Mouse (Mus musculus) CH12.LX (cell line): ENCODE measurements at regions not wholly inside any gene's neighbourhood (a gene's known extent, or its start where the extent isn't known, plus 50 kb on each side); places are given as distances from the start of the nearest gene placed in this dataset.

Source experiments
- DNase-seq: peaks from one replicate; pipeline ENCODE4 v3.0.0-alpha.2; 2013; ENCODE audit errors: extremely low read depth
- H3K27ac ChIP-seq: 2 replicates; pipeline ENCODE4 v1.5.1; 2012; ENCODE audit warnings: low read depth, mild to moderate bottlenecking, control low read depth, moderate library complexity; ENCODE audit not compliant: insufficient read depth
- H3K27me3 ChIP-seq: replicated peaks from 2 replicates; pipeline ENCODE3; 2012; ENCODE audit warnings: inconsistent platforms
- H3K36me3 ChIP-seq, 2 experiments: replicated peaks in 1 of 2; 2 replicates each; pipeline versions ENCODE3 to v1.6.1; 2012; ENCODE audit warnings: inconsistent platforms in 1 of 2, low read length in 1 of 2, mild to moderate bottlenecking in 1 of 2, mixed read lengths in 1 of 2, moderate library complexity in 1 of 2; ENCODE audit not compliant: control insufficient read depth in 1 of 2, insufficient read depth in 1 of 2
- H3K4me1 ChIP-seq, 2 experiments: 2 replicates each; pipeline ENCODE4 v1.6.1; 2012; ENCODE audit warnings: inconsistent platforms in 1 of 2, moderate library complexity in 1 of 2; ENCODE audit not compliant: insufficient read depth in 2 of 2, control insufficient read depth in 1 of 2
- H3K4me2 ChIP-seq: 2 replicates; pipeline ENCODE4 v1.6.1; 2012; ENCODE audit warnings: low read depth, mild to moderate bottlenecking, control low read depth; ENCODE audit not compliant: poor library complexity, insufficient read depth, severe bottlenecking
- H3K4me3 ChIP-seq, 3 experiments: fragments of 150-350 bp in 1 of 3; sonication (generic) in 1 of 3; replicated peaks in 1 of 3; 2 replicates each; pipeline versions ENCODE3 to v1.5.1; 2011 to 2012; ENCODE audit warnings: low read depth in 2 of 3, low read length in 2 of 3, mild to moderate bottlenecking in 2 of 3, moderate library complexity in 2 of 3, control low read depth in 1 of 3, improper control_type of control experiment in 1 of 3, inconsistent platforms in 1 of 3, mixed read lengths in 1 of 3; ENCODE audit not compliant: poor library complexity in 1 of 3
- H3K79me2 ChIP-seq: replicated peaks from 2 replicates; pipeline ENCODE4 v1.6.1; 2012; ENCODE audit warnings: mild to moderate bottlenecking, moderate library complexity; ENCODE audit not compliant: control insufficient read depth, poor library complexity, insufficient read depth, severe bottlenecking; ENCODE audit errors: extremely low read depth
- H3K9ac ChIP-seq: 2 replicates; pipeline ENCODE4 v1.6.1; 2012; ENCODE audit warnings: low read depth, mild to moderate bottlenecking, control low read depth, moderate library complexity; ENCODE audit not compliant: insufficient read depth
- H3K9me3 ChIP-seq: replicated peaks from 2 replicates; pipeline ENCODE3; 2012; ENCODE audit warnings: low read length, inconsistent platforms, mixed read lengths
- BHLHE40 ChIP-seq: IDR thresholded peaks from 2 replicates; pipeline ENCODE4 v1.6.1; 2011; ENCODE audit warnings: mild to moderate bottlenecking, low read depth, low read length, improper control_type of control experiment
- CHD1 ChIP-seq: IDR thresholded peaks from 2 replicates; pipeline ENCODE4 v1.6.1; 2012; ENCODE audit warnings: low read depth, low read length, improper control_type of control experiment, inconsistent platforms
- CHD2 ChIP-seq: IDR thresholded peaks from 2 replicates; pipeline ENCODE4 v1.6.1; 2011; ENCODE audit warnings: low read length, improper control_type of control experiment
- ELF1 ChIP-seq: IDR thresholded peaks from 2 replicates; pipeline ENCODE4 v1.6.1; 2014; ENCODE audit warnings: low read depth, mild to moderate bottlenecking, inconsistent platforms, low read length, improper control_type of control experiment
- ETS1 ChIP-seq: conservative IDR thresholded peaks from 2 replicates; pipeline ENCODE4 v1.6.1; 2012; ENCODE audit warnings: low read depth, mild to moderate bottlenecking, inconsistent platforms, low read length, improper control_type of control experiment, moderate library complexity
- GABPA ChIP-seq: IDR thresholded peaks from 2 replicates; pipeline ENCODE4 v1.6.1; 2012; ENCODE audit warnings: low read depth, low read length, improper control_type of control experiment, inconsistent platforms; ENCODE audit not compliant: insufficient replicate concordance
- KAT2A ChIP-seq: IDR thresholded peaks from 2 replicates; pipeline ENCODE4 v1.6.1; 2012; ENCODE audit warnings: low read length, improper control_type of control experiment, inconsistent platforms; ENCODE audit not compliant: insufficient replicate concordance
- MAFK ChIP-seq: IDR thresholded peaks from 2 replicates; pipeline ENCODE4 v1.6.1; 2011; ENCODE audit warnings: low read length, improper control_type of control experiment; ENCODE audit not compliant: insufficient replicate concordance
- MAZ ChIP-seq: IDR thresholded peaks from 2 replicates; pipeline ENCODE4 v1.6.1; 2012; ENCODE audit warnings: low read depth, mild to moderate bottlenecking, inconsistent platforms, low read length, improper control_type of control experiment, moderate library complexity
- MEF2A ChIP-seq: IDR thresholded peaks from 2 replicates; pipeline ENCODE4 v1.6.1; 2014; ENCODE audit warnings: low read depth, mild to moderate bottlenecking, inconsistent platforms, low read length, improper control_type of control experiment, borderline replicate concordance
- NELFE ChIP-seq: IDR thresholded peaks from 2 replicates; pipeline ENCODE4 v1.6.1; 2011; ENCODE audit warnings: low read depth, low read length, improper control_type of control experiment
- POLR2A ChIP-seq: IDR thresholded peaks from 2 replicates; pipeline ENCODE4 v1.6.1; 2011; ENCODE audit warnings: low read depth, mild to moderate bottlenecking, improper control_type of control experiment, low read length
- RCOR1 ChIP-seq: conservative IDR thresholded peaks from 2 replicates; pipeline ENCODE4 v1.6.1; 2012; ENCODE audit warnings: low read depth, mild to moderate bottlenecking, inconsistent platforms, low read length, improper control_type of control experiment
- SIN3A ChIP-seq: IDR thresholded peaks from 2 replicates; pipeline ENCODE4 v1.6.1; 2012; ENCODE audit warnings: low read length, improper control_type of control experiment, inconsistent platforms
- SMC3 ChIP-seq: IDR thresholded peaks from 2 replicates; pipeline ENCODE4 v1.6.1; 2011; ENCODE audit warnings: low read depth, low read length, improper control_type of control experiment
- TBP ChIP-seq: conservative IDR thresholded peaks from 2 replicates; pipeline ENCODE4 v1.6.1; 2011; ENCODE audit warnings: low read depth, low read length, improper control_type of control experiment
- TCF12 ChIP-seq: IDR thresholded peaks from 2 replicates; pipeline ENCODE4 v1.6.1; 2014; ENCODE audit warnings: low read depth, mild to moderate bottlenecking, inconsistent platforms, low read length, improper control_type of control experiment
- ZMIZ1 ChIP-seq: IDR thresholded peaks from 2 replicates; pipeline ENCODE4 v1.6.1; 2012; ENCODE audit warnings: low read depth, mild to moderate bottlenecking, inconsistent platforms, low read length, improper control_type of control experiment
- ZNF384 ChIP-seq: IDR thresholded peaks from 2 replicates; pipeline ENCODE4 v1.6.1; 2012; ENCODE audit warnings: low read depth, low read length, improper control_type of control experiment, inconsistent platforms
- dilution Hi-C: fragments of 300-500 bp; cut with MboI; formaldehyde crosslinking; loops from 2 replicates; pipeline ENCODE4 v1.14.3; 2020; ENCODE audit warnings: low sequenced_read_pairs; ENCODE audit not compliant: extremely low pct_unique_long_range_greater_than_20kb, extremely low pct_ligation_motif_present
- in situ Hi-C: fragments of 300-500 bp; cut with MboI; formaldehyde crosslinking; loops from 3 replicates; pipeline ENCODE4 v1.14.3; 2019; ENCODE audit warnings: low sequenced_read_pairs, low pct_ligation_motif_present, low pct_unique_long_range_greater_than_20kb, mixed read lengths

- Histone ChIP-seq H3K27ac (no peak overlapping the region), H3K36me3 (no peaks in the 10 kb centered on the region), H3K9ac (no peak overlapping the region), H3K79me2 (no peaks in the 10 kb centered on the region), H3K4me2 (no peak overlapping the region), H3K4me1 (no peaks in the 10 kb centered on the region), H3K4me3 (no peak overlapping the region), H3K9me3 (no peaks in the 10 kb centered on the region), H3K27me3 (peaks cover 6% of the 10 kb centered on the region)
- TF ChIP-seq ELF1 (no peak), MEF2A (no peak), TBP (no peak), CHD2 (no peak), ETS1 (no peak)
- in situ Hi-C loops = no loop called here
- dilution Hi-C loops = no loop called here
- DNase-seq = no peak
Observed at GRCm38 (mm10) chr16:57902498-57902897, 148.0 kb upstream of the Col8a1 start.

GRCm38 (mm10) chr16:57912001-57912400 lies 157.5 kb upstream of the Col8a1 start:
- H3K9me3 ChIP-seq = no peaks in the 10 kb centered on the region
- H3K27ac ChIP-seq = no peak overlapping the region
- dilution Hi-C loops = no loop called here
- no peak overlapping the region for H3K4me3 ChIP-seq
- in situ Hi-C loops = no loop called here
- no peak overlapping the region for H3K4me2 ChIP-seq
- peaks cover 8% of the 10 kb centered on the region for H3K27me3 ChIP-seq
- DNase-seq = no peak
- H3K79me2 ChIP-seq = no peaks in the 10 kb centered on the region
- H3K4me1 ChIP-seq = peaks cover 0 to 14% of the 10 kb centered on the region in 2 experiments; a peak in 1 of 4 replicates
- no peak overlapping the region for H3K9ac ChIP-seq
- no peaks in the 10 kb centered on the region for H3K36me3 ChIP-seq
- TF ChIP-seq RCOR1 (no peak), SIN3A (no peak), TCF12 (no peak), MAFK (no peak), GABPA (no peak), KAT2A (no peak)
- TF ChIP-seq, all 38 proteins: peak for 0

- dilution Hi-C loops = no loop called here
Observed at GRCm38 (mm10) chr16:57914506-57914905, 160.0 kb upstream of the Col8a1 start.

More at GRCm38 (mm10) chr16:57914506-57914905, 160.0 kb upstream of the Col8a1 start:
- no peak for TF ChIP-seq SMC3
- no peak for TF ChIP-seq ZMIZ1
- no peak for TF ChIP-seq MAZ
- TF ChIP-seq CHD1 = no peak
- no peak for TF ChIP-seq NELFE
- TF ChIP-seq RCOR1 = no peak
- TF ChIP-seq KAT2A = no peak
- no peak for TF ChIP-seq BHLHE40
- TF ChIP-seq POLR2A = no peak
- TF ChIP-seq ZNF384 = no peak
- no peak overlapping the region for H3K4me2 ChIP-seq
- H3K4me1 ChIP-seq = peaks cover 0 to 14% of the 10 kb centered on the region in 2 experiments; a peak in 1 of 4 replicates
- no peak overlapping the region for H3K4me3 ChIP-seq
- H3K36me3 ChIP-seq = no peaks in the 10 kb centered on the region
- peaks cover 1% of the 10 kb centered on the region for H3K27me3 ChIP-seq
- DNase-seq = no peak
- no peaks in the 10 kb centered on the region for H3K79me2 ChIP-seq
- H3K27ac ChIP-seq = no peak overlapping the region
- H3K9me3 ChIP-seq = no peaks in the 10 kb centered on the region
- in situ Hi-C loops = no loop called here
- no peak overlapping the region for H3K9ac ChIP-seq
